ENCODE assay signal across 8 mouse cellular contexts in the genomic region with DNA sequence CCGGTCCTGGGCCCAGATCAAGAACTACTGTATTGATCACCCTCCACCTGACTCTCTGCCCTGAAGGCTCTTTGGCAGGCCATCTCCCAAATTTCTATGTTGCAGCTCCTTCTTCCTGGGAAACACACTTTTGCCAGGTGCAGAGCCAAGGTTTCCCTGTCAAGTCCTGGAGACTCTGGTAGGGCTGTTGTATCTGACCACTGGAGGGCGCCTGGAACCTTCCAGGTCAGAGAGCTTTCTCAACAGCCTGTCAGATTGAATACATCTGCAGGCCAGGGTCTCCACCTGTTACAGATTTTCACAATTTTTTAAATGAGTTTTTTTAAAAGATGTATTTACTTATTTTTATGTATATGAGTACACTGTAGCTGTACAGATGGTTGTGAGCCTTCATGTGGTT. TPM values are rescaled to one million over a fixed set of nuclear protein-coding genes. Genes with fewer than 3 reads are reported as not detected.
DNase-seq lines count a peak whose midpoint lies in the region; ATAC-seq lines count a peak whose summit lies in the region.

No protein-coding gene starts in this region.

- H3K27me3 ChIP-seq in neural tube, embryonic 15.5 days (replicated peaks): no peaks in the 10 kb centered on the region
- H3K27me3 ChIP-seq in liver, embryonic 11.5 days (replicated peaks; ENCODE audit: control insufficient read depth, insufficient read depth, low read length): no peaks in the 10 kb centered on the region

- no peaks in the 10 kb centered on the region for H3K36me3 ChIP-seq in neural tube, embryonic 15.5 days
- no peaks in the 10 kb centered on the region for H3K36me3 ChIP-seq in liver, embryonic 11.5 days (ENCODE audit: control insufficient read depth, insufficient read depth, low read length)

- no peak overlapping the region for H3K9ac ChIP-seq in neural tube, embryonic 15.5 days (replicated peaks)
- no peak overlapping the region for H3K9ac ChIP-seq in liver, embryonic 11.5 days (ENCODE audit: low read depth, low read length)

- no peak overlapping the region for H3K27ac ChIP-seq in neural tube, embryonic 15.5 days (replicated peaks)
- no peak overlapping the region for H3K27ac ChIP-seq in liver, embryonic 11.5 days (ENCODE audit: low read depth, low read length)

- H3K9me3 ChIP-seq in neural tube, embryonic 15.5 days (replicated peaks): no peaks in the 10 kb centered on the region
- no peaks in the 10 kb centered on the region for H3K9me3 ChIP-seq in liver, embryonic 11.5 days (ENCODE audit: control insufficient read depth, low read length)

- no peak overlapping the region for H3K4me2 ChIP-seq in neural tube, embryonic 15.5 days
- H3K4me2 ChIP-seq in liver, embryonic 11.5 days: no peak overlapping the region

- no peak for ATAC-seq in neural tube, embryonic 15.5 days (ENCODE audit: low FRiP score)
- no peak for ATAC-seq in liver, embryonic 11.5 days (replicated peaks; ENCODE audit: low FRiP score)

- 41% methylated on average over 2 of the region's 2 CpGs for WGBS in neural tube, embryonic 15.5 days
- WGBS in liver, embryonic 11.5 days: 38% methylated on average over 2 of the region's 2 CpGs

- H3K4me3 ChIP-seq in neural tube, embryonic 15.5 days (replicated peaks): no peak overlapping the region
- no peak overlapping the region for H3K4me3 ChIP-seq in liver, embryonic 11.5 days (ENCODE audit: low read depth, low read length)

- DNase-seq in neural tube, embryonic 10.5 days (ENCODE audit: extremely low spot score, low spot score): peak; percentile 67
- peak; percentile 59 for DNase-seq in c-Kit-positive CD71-positive TER-119-positive erythroid progenitor cells, embryonic 14.5 days (ENCODE audit: low spot score)
- DNase-seq in gastrocnemius, adult 18-20 months (ENCODE audit: low spot score): peak; percentile 70
- DNase-seq in kidney, adult 8-10 months: peak; percentile 61 to 84
- peak; percentile 50 for DNase-seq in liver, embryonic 11.5 days (ENCODE audit: low spot score)
- DNase-seq in retina, adult 2 months (ENCODE audit: low read depth, low spot score): peak; percentile 26
- DNase-seq in thymus, postnatal 25 days: peak; percentile 68

- H3K4me1 ChIP-seq in neural tube, embryonic 15.5 days: no peaks in the 10 kb centered on the region
- no peaks in the 10 kb centered on the region for H3K4me1 ChIP-seq in liver, embryonic 11.5 days (replicated peaks; ENCODE audit: control insufficient read depth, insufficient read depth, low read length)

RNA-seq across cellular contexts. Expression of a gene that starts 31.2 kb away (rescaled TPM):
- polyA plus RNA-seq in neural tube, embryonic 15.5 days (2015; fragmentation: Nextera tagmentation; extraction: Ambion mirVana): 0.63 and 1.3 TPM in 2 replicates
- under 1 TPM; 0.24 to 0.27 TPM for total RNA-seq in gastrocnemius, adult 18-20 months (2021)
- 0.36 and 0.42 TPM in 2 replicates for polyA plus RNA-seq in liver, embryonic 11.5 days (2014; fragmentation: Nextera tagmentation; extraction: Ambion mirVana)

RNA-seq across cellular contexts. Expression of a gene that starts 47.8 kb away (rescaled TPM):
- polyA plus RNA-seq in neural tube, embryonic 15.5 days (2015; fragmentation: Nextera tagmentation; extraction: Ambion mirVana): 11.3 and 11.4 TPM in 2 replicates
- total RNA-seq in gastrocnemius, adult 18-20 months (2021): 1 to 10 TPM; 4.3 to 6.3 TPM
- polyA plus RNA-seq in liver, embryonic 11.5 days (2014; fragmentation: Nextera tagmentation; extraction: Ambion mirVana): 8.7 and 12.1 TPM in 2 replicates
